Mouse (Mus musculus): ENCODE measurements around the gene Clcnkb.

DNA sequence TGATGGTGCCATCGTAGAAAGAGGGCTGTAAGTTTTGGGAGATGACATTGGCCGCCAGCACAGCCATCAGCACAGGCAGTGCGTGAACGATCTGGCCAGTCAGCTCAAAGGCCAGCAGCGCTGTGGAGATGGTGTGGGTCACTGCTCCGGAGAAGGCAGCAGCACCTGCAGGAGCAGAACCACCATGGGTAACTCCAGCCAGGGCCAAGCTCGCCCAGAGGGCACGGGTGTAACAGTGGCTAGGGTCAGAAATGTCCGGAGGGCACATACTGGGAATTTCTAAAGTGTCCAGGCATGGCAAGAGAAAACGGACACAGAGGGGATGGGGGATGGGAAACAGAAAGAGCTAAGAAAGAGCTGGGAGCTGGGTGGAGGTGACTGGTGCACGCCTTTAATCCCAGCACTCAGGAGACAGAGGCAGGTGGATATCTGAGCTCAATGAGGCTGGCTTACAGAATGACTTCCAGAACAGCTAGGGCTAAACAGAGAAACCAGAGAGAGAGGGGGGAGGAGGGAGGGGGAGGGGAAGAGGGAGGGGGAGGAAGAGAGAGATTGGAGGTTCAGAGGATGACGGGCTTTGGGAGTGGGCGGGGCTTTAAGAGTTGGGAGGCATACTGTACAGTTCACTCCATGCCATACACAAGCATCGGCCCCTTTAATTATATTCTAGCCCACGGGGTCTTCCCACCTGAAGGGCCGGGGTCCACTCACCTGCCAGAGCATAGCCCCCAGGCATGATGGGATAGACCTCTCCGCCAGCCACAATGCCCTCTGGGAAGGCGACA is 26.3 kb downstream of the Clcnkb start:
- TF ChIP-seq CTCF (conservative IDR thresholded peaks at IDR 0.05; ENCODE audit: low read length) (no peak), NANOG (IDR thresholded peaks at IDR 0.05; ENCODE audit: borderline replicate concordance, low read length) (no peak)
